Mouse (Mus musculus) brain, embryonic 14.5 days (tissue): ENCODE data around the gene Erc1.

Experiments
- CTCF ChIP-seq: fragments of 200-500 bp; IDR thresholded peaks from 2 replicates; pipeline ENCODE4 v1.5.1; 2012; ENCODE audit warnings: inconsistent platforms, mild to moderate bottlenecking, moderate library complexity, borderline replicate concordance; ENCODE audit not compliant: insufficient read depth, insufficient read length; ENCODE audit errors: extremely low read depth
- POLR2A ChIP-seq: fragments of 200-500 bp; IDR thresholded peaks from 2 replicates; pipeline ENCODE4 v1.6.1; 2012; ENCODE audit warnings: mild to moderate bottlenecking, inconsistent platforms, borderline replicate concordance; ENCODE audit not compliant: poor library complexity, insufficient read depth, insufficient read length, severe bottlenecking; ENCODE audit errors: extremely low read depth

GRCm38 (mm10) chr6:119587897-119588296 lies 260.1 kb downstream of the Erc1 start:
- no peak for TF ChIP-seq CTCF
- no peak for TF ChIP-seq POLR2A
